Mouse (Mus musculus): ENCODE measurements at regions not wholly inside any gene's neighbourhood (a gene's known extent, or its start where the extent isn't known, plus 50 kb on each side); places are given as distances from the start of the nearest gene placed in this dataset.

- DNase-seq (ENCODE audit: low spot score in 2 of 2), result no peak
Measured at GRCm38 (mm10) chr11:82668026-82668425, 96.1 kb downstream of the Cct6b start.

GRCm38 (mm10) chr11:82664076-82664475 is 100.0 kb downstream of the Cct6b start:
- no peak for DNase-seq (ENCODE audit: low spot score in 2 of 2)

- no peak for DNase-seq (ENCODE audit: low spot score in 2 of 2)
Measured at GRCm38 (mm10) chr11:82662086-82662485, 102.0 kb downstream of the Cct6b start.

GRCm38 (mm10) chr11:82651751-82652150 is 112.4 kb downstream of the Cct6b start:
- no peak for DNase-seq (ENCODE audit: low spot score in 2 of 2)

GRCm38 (mm10) chr11:82638513-82638912 is 125.6 kb downstream of the Cct6b start:
- DNase-seq (ENCODE audit: low spot score in 2 of 2), result no peak

- DNase-seq (ENCODE audit: low spot score in 2 of 2), result no peak
Measured at GRCm38 (mm10) chr11:82632191-82632590, 131.9 kb downstream of the Cct6b start.

GRCm38 (mm10) chr11:82631387-82631786 is 132.7 kb downstream of the Cct6b start:
- DNase-seq (ENCODE audit: low spot score in 2 of 2), result peak; percentile 28 to 37

GRCm38 (mm10) chr11:82626501-82627111 is 137.5 kb downstream of the Cct6b start:
- DNase-seq (ENCODE audit: low spot score in 2 of 2), result no peak

GRCm38 (mm10) chr11:82621061-82621460 is 143.1 kb downstream of the Cct6b start:
- no peak for DNase-seq (ENCODE audit: low spot score in 2 of 2)

- DNase-seq (ENCODE audit: low spot score in 2 of 2), result no peak
Measured at GRCm38 (mm10) chr11:82619418-82619817, 144.7 kb downstream of the Cct6b start.

- DNase-seq (ENCODE audit: low spot score in 2 of 2), result no peak
Measured at GRCm38 (mm10) chr11:82618457-82618856, 145.7 kb downstream of the Cct6b start.

- DNase-seq (ENCODE audit: low spot score in 2 of 2), result no peak
Measured at GRCm38 (mm10) chr11:82616856-82617255, 147.3 kb downstream of the Cct6b start.

- no peak for DNase-seq (ENCODE audit: low spot score in 2 of 2)
Measured at GRCm38 (mm10) chr11:82614356-82614755, 149.8 kb downstream of the Cct6b start.

- DNase-seq (ENCODE audit: low spot score in 2 of 2), result peak in 1 of 2 experiments; percentile 52
Measured at GRCm38 (mm10) chr11:82613503-82613902, 150.6 kb downstream of the Cct6b start.

- DNase-seq (ENCODE audit: low spot score in 2 of 2), result no peak
Measured at GRCm38 (mm10) chr11:82612026-82612425, 152.1 kb downstream of the Cct6b start.

- DNase-seq (ENCODE audit: low spot score in 2 of 2), result no peak
Measured at GRCm38 (mm10) chr11:82608963-82609362, 155.2 kb downstream of the Cct6b start.

- no peak for DNase-seq (ENCODE audit: low spot score in 2 of 2)
Measured at GRCm38 (mm10) chr11:82607661-82608060, 156.5 kb downstream of the Cct6b start.

GRCm38 (mm10) chr11:82604251-82604835 is 159.8 kb downstream of the Cct6b start:
- DNase-seq (ENCODE audit: low spot score in 2 of 2), result no peak

GRCm38 (mm10) chr11:82602818-82603217 is 161.3 kb downstream of the Cct6b start:
- no peak for DNase-seq (ENCODE audit: low spot score in 2 of 2)

- DNase-seq (ENCODE audit: low spot score in 2 of 2), result no peak
Measured at GRCm38 (mm10) chr11:82602250-82602649, 161.9 kb downstream of the Cct6b start.

- DNase-seq (ENCODE audit: low spot score in 2 of 2), result no peak
Measured at GRCm38 (mm10) chr11:82600151-82600550, 164.0 kb downstream of the Cct6b start.

- DNase-seq (ENCODE audit: low spot score in 2 of 2), result no peak
Measured at GRCm38 (mm10) chr11:82597757-82598156, 166.4 kb downstream of the Cct6b start.

- DNase-seq (ENCODE audit: low spot score in 2 of 2), result no peak
Measured at GRCm38 (mm10) chr11:82596801-82597200, 167.3 kb downstream of the Cct6b start.

GRCm38 (mm10) chr11:82589761-82590160 is 174.4 kb downstream of the Cct6b start:
- no peak for DNase-seq (ENCODE audit: low spot score in 2 of 2)

Data from frontal cortex, postnatal 10 days (tissue).